9 mouse cellular contexts compared by ENCODE assay signal in the genomic region with DNA sequence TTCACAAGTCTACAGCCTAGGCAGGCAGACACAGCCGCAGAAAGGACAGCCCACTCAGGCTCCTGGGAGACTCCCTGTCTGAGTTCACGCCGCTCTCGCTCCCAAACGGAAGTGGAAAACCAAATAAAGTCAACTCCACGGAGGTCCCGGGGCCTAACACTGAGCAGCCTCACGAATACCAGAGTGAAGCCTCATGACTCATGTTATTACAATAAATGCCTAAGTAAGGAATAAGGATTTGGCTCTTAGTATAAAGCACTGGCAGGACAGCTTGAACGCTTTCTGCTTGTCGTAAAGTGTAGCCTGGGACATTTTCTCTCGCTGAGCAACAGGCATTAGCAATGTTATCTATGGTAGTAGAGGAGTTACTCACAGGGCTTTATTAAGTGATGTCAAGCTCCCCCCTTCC.
DNase-seq lines count a peak whose midpoint lies in the region; ATAC-seq and TF ChIP-seq lines count a peak whose summit lies in the region.
"Had no signal": no experiment of that assay in that cellular context is flagged by ENCODE, and none has a peak within 500 bp of the region (broad histone marks: within the 10 kb centered on the region; RNA-seq: fewer than 3 reads in every experiment).

No protein-coding gene starts in this region.

- H3K4me1 ChIP-seq in limb, embryonic 14.5 days (ENCODE audit: control insufficient read depth, insufficient read depth, low read length), result peaks cover 50% of the 10 kb centered on the region
- peaks cover 2% of the 10 kb centered on the region; the same call in 1 of the 2 replicates for H3K4me1 ChIP-seq in midbrain, embryonic 11.5 days (ENCODE audit: control insufficient read depth, insufficient read depth, low read length)
- no peaks in the 10 kb centered on the region for H3K4me1 ChIP-seq in forebrain, postnatal 0 days (ENCODE audit: insufficient read depth)

- WGBS in limb, embryonic 14.5 days, result 8% methylated on average over 11 of the region's 11 CpGs
- 75% methylated on average over 11 of the region's 11 CpGs for WGBS in midbrain, embryonic 11.5 days
- WGBS in forebrain, postnatal 0 days, result 73% methylated on average over 11 of the region's 11 CpGs

- no peak for TF ChIP-seq POLR2A in limb, embryonic 14.5 days (IDR thresholded peaks at IDR 0.05; ENCODE audit: borderline replicate concordance, extremely low read depth, insufficient read depth, insufficient read length)

- H3K4me3 ChIP-seq in limb, embryonic 14.5 days (replicated peaks; ENCODE audit: low read length), result no peak overlapping the region
- no peak overlapping the region for H3K4me3 ChIP-seq in midbrain, embryonic 11.5 days (ENCODE audit: low read depth, low read length)
- no peak overlapping the region for H3K4me3 ChIP-seq in forebrain, postnatal 0 days (ENCODE audit: low read depth, low read length)

- DNase-seq in urinary bladder, postnatal 25 days (ENCODE audit: low spot score), result peak; percentile 35
- no peak for DNase-seq in urinary bladder, adult 2 months (ENCODE audit: low spot score)
- DNase-seq in heart, postnatal 10 days, result peak; percentile 64
- DNase-seq in limb, embryonic 14.5 days (ENCODE audit: low spot score), result peak; percentile 82
- no peak for DNase-seq in midbrain, embryonic 11.5 days (ENCODE audit: low spot score, missing footprints)
- DNase-seq in thymus, postnatal 25 days, result no peak
- DNase-seq in forebrain, postnatal 0 days, result no peak
- no peak for DNase-seq in cerebellum, postnatal 10 days
- DNase-seq: cerebellum, postnatal 25 days had no signal

- TF ChIP-seq CTCF in forebrain, postnatal 0 days (IDR thresholded peaks at IDR 0.05; ENCODE audit: low read depth), result no peak

- no peaks in the 10 kb centered on the region for H3K27me3 ChIP-seq in limb, embryonic 14.5 days (ENCODE audit: control insufficient read depth, insufficient read depth, low read length)
- peaks cover 7% of the 10 kb centered on the region; the same call in 1 of the 2 replicates for H3K27me3 ChIP-seq in midbrain, embryonic 11.5 days (ENCODE audit: control insufficient read depth, insufficient read depth, low read length)
- peaks cover 13% of the 10 kb centered on the region for H3K27me3 ChIP-seq in forebrain, postnatal 0 days (ENCODE audit: insufficient read depth, low read length)

- H3K4me2 ChIP-seq in limb, embryonic 14.5 days (replicated peaks; ENCODE audit: low read depth, low read length, severe bottlenecking), result 0 out of 2 replicates have a peak overlapping the region, but pooled peaks have one; percentile 2
- H3K4me2 ChIP-seq in midbrain, embryonic 11.5 days, result no peak overlapping the region
- no peak overlapping the region for H3K4me2 ChIP-seq in forebrain, postnatal 0 days (ENCODE audit: low read depth)

- no peaks in the 10 kb centered on the region for H3K36me3 ChIP-seq in limb, embryonic 14.5 days (ENCODE audit: control insufficient read depth, insufficient read depth, low read length)
- no peaks in the 10 kb centered on the region for H3K36me3 ChIP-seq in midbrain, embryonic 11.5 days (ENCODE audit: control insufficient read depth, insufficient read depth, low read length)
- H3K36me3 ChIP-seq in forebrain, postnatal 0 days (ENCODE audit: insufficient read depth), result no peaks in the 10 kb centered on the region

- intact Hi-C loops in heart, postnatal 10 days (cut with DNase I), result no loop called here

- H3K9ac ChIP-seq in limb, embryonic 14.5 days (ENCODE audit: low read depth, low read length, severe bottlenecking), result no peak overlapping the region
- H3K9ac ChIP-seq in midbrain, embryonic 11.5 days (ENCODE audit: low read length), result no peak overlapping the region
- no peak overlapping the region for H3K9ac ChIP-seq in forebrain, postnatal 0 days

- H3K27ac ChIP-seq in limb, embryonic 14.5 days (replicated peaks; ENCODE audit: low read depth, low read length), result peak overlapping the region; percentile 61; the same call in 1 of the 2 replicates
- H3K27ac ChIP-seq in midbrain, embryonic 11.5 days (ENCODE audit: low read depth, low read length), result no peak overlapping the region
- H3K27ac ChIP-seq in forebrain, postnatal 0 days (ENCODE audit: low read depth, low read length), result no peak overlapping the region

- no peaks in the 10 kb centered on the region for H3K9me3 ChIP-seq in limb, embryonic 14.5 days (ENCODE audit: control insufficient read depth, low read length)
- no peaks in the 10 kb centered on the region for H3K9me3 ChIP-seq in midbrain, embryonic 11.5 days (ENCODE audit: control insufficient read depth, low read length)
- H3K9me3 ChIP-seq in forebrain, postnatal 0 days (ENCODE audit: low read length), result no peaks in the 10 kb centered on the region

- peak; percentile 69 for ATAC-seq in limb, embryonic 14.5 days (ENCODE audit: low FRiP score, low read depth)
- ATAC-seq in midbrain, embryonic 11.5 days (ENCODE audit: low FRiP score), result no peak
- ATAC-seq in forebrain, postnatal 0 days, result no peak

Comparison
In these comparisons a context has a peak if more than half of its experiments do, and no peak if none do; other contexts are left out.
1. DNase-seq: peak in urinary bladder, postnatal 25 days (single experiment), heart, postnatal 10 days (2 of 2) and limb, embryonic 14.5 days (single experiment); none in urinary bladder, adult 2 months (single experiment), midbrain, embryonic 11.5 days (single experiment), thymus, postnatal 25 days (single experiment), forebrain, postnatal 0 days (single experiment) and cerebellum, postnatal 10 days (0 of 2).